Mouse (Mus musculus): Measurements from ENCODE around the gene Snca. TPM values are rescaled to one million over a fixed set of nuclear protein-coding genes. Genes with fewer than 3 reads are reported as not detected.
A peak's percentile ranks its signal among the peaks of the same experiment; 100 is the strongest.

Gene Snca
- 3.5 and 6.9 TPM in 2 replicates for polyA plus RNA-seq (2012; rRNA removed)

- DNase-seq, result no peak
- 2% methylated on average over 14 of the region's 14 CpGs for WGBS
- no peak for TF ChIP-seq CTCF (IDR thresholded peaks at IDR 0.05; ENCODE audit: insufficient read depth, low read length)
- TF ChIP-seq POLR2A (IDR thresholded peaks at IDR 0.05; ENCODE audit: borderline replicate concordance, extremely low read depth, low read depth, low read length), result no peak
- Histone ChIP-seq H3K4me3 (replicated peaks; ENCODE audit: extremely low read depth, low read depth, low read length) (peak within 1 kb of the TSS; percentile 43), H3K4me1 (ENCODE audit: control insufficient read depth, insufficient read depth, low read length) (no peaks in the 10 kb centered on the region)
These were observed at the start of gene Snca for GRCm38 (mm10) chr6:60829282-60829891. Gene Snca, minus strand, starts transcription at chr6:60829855.

GRCm38 (mm10) chr6:60870126-60870525 is 40.5 kb upstream of the Snca start:
- DNase-seq, result no peak
- Histone ChIP-seq H3K4me1 (ENCODE audit: control insufficient read depth, insufficient read depth, low read length) (no peaks in the 10 kb centered on the region), H3K4me3 (replicated peaks; ENCODE audit: extremely low read depth, low read depth, low read length) (no peak overlapping the region)
- WGBS, result 64% methylated on average over 1 of the region's 1 CpGs
- TF ChIP-seq CTCF (IDR thresholded peaks at IDR 0.05; ENCODE audit: insufficient read depth, low read length), result no peak
- TF ChIP-seq POLR2A (IDR thresholded peaks at IDR 0.05; ENCODE audit: borderline replicate concordance, extremely low read depth, low read depth, low read length), result no peak

GRCm38 (mm10) chr6:60856599-60856998 is 26.9 kb upstream of the Snca start:
- H3K4me3 ChIP-seq (replicated peaks; ENCODE audit: extremely low read depth, low read depth, low read length), result no peak overlapping the region
- no peak for DNase-seq
- 70% methylated on average over 2 of the region's 2 CpGs for WGBS
- no peaks in the 10 kb centered on the region for H3K4me1 ChIP-seq (ENCODE audit: control insufficient read depth, insufficient read depth, low read length)
- TF ChIP-seq POLR2A (IDR thresholded peaks at IDR 0.05; ENCODE audit: borderline replicate concordance, extremely low read depth, low read depth, low read length) (no peak), CTCF (IDR thresholded peaks at IDR 0.05; ENCODE audit: insufficient read depth, low read length) (no peak)

GRCm38 (mm10) chr6:60851690-60852089 is 22.0 kb upstream of the Snca start:
- no peaks in the 10 kb centered on the region for H3K4me1 ChIP-seq (ENCODE audit: control insufficient read depth, insufficient read depth, low read length)
- TF ChIP-seq CTCF (IDR thresholded peaks at IDR 0.05; ENCODE audit: insufficient read depth, low read length) (no peak), POLR2A (IDR thresholded peaks at IDR 0.05; ENCODE audit: borderline replicate concordance, extremely low read depth, low read depth, low read length) (no peak)
- WGBS, result 76% methylated on average over 2 of the region's 2 CpGs
- no peak overlapping the region for H3K4me3 ChIP-seq (replicated peaks; ENCODE audit: extremely low read depth, low read depth, low read length)
- DNase-seq, result no peak

GRCm38 (mm10) chr6:60828429-60829264 is 1.0 kb downstream of the Snca start:
- Histone ChIP-seq H3K4me1 (ENCODE audit: control insufficient read depth, insufficient read depth, low read length) (no peaks in the 10 kb centered on the region), H3K4me3 (replicated peaks; ENCODE audit: extremely low read depth, low read depth, low read length) (peak overlapping the region; percentile 43)
- no peak for DNase-seq
- WGBS, result 1% methylated on average over 35 of the region's 35 CpGs
- TF ChIP-seq POLR2A (IDR thresholded peaks at IDR 0.05; ENCODE audit: borderline replicate concordance, extremely low read depth, low read depth, low read length) (no peak), CTCF (IDR thresholded peaks at IDR 0.05; ENCODE audit: insufficient read depth, low read length) (no peak)

GRCm38 (mm10) chr6:60828047-60828428 is 1.6 kb downstream of the Snca start:
- no peak for TF ChIP-seq POLR2A (IDR thresholded peaks at IDR 0.05; ENCODE audit: borderline replicate concordance, extremely low read depth, low read depth, low read length)
- no peak for TF ChIP-seq CTCF (IDR thresholded peaks at IDR 0.05; ENCODE audit: insufficient read depth, low read length)
- no peak for DNase-seq
- WGBS, result 42% methylated on average over 1 of the region's 1 CpGs
- no peaks in the 10 kb centered on the region for H3K4me1 ChIP-seq (ENCODE audit: control insufficient read depth, insufficient read depth, low read length)
- no peak overlapping the region for H3K4me3 ChIP-seq (replicated peaks; ENCODE audit: extremely low read depth, low read depth, low read length)

GRCm38 (mm10) chr6:60827290-60827689 is 2.4 kb downstream of the Snca start:
- no peak for TF ChIP-seq POLR2A (IDR thresholded peaks at IDR 0.05; ENCODE audit: borderline replicate concordance, extremely low read depth, low read depth, low read length)
- TF ChIP-seq CTCF (IDR thresholded peaks at IDR 0.05; ENCODE audit: insufficient read depth, low read length), result no peak
- H3K4me3 ChIP-seq (replicated peaks; ENCODE audit: extremely low read depth, low read depth, low read length), result no peak overlapping the region
- H3K4me1 ChIP-seq (ENCODE audit: control insufficient read depth, insufficient read depth, low read length), result no peaks in the 10 kb centered on the region
- no peak for DNase-seq
- 56% methylated on average over 1 of the region's 1 CpGs for WGBS

GRCm38 (mm10) chr6:60819272-60819671 is 10.4 kb downstream of the Snca start:
- WGBS, result 76% methylated on average over 1 of the region's 1 CpGs
- TF ChIP-seq CTCF (IDR thresholded peaks at IDR 0.05; ENCODE audit: insufficient read depth, low read length) (no peak), POLR2A (IDR thresholded peaks at IDR 0.05; ENCODE audit: borderline replicate concordance, extremely low read depth, low read depth, low read length) (no peak)
- H3K4me3 ChIP-seq (replicated peaks; ENCODE audit: extremely low read depth, low read depth, low read length), result no peak overlapping the region
- no peaks in the 10 kb centered on the region for H3K4me1 ChIP-seq (ENCODE audit: control insufficient read depth, insufficient read depth, low read length)
- no peak for DNase-seq

- Histone ChIP-seq H3K4me3 (replicated peaks; ENCODE audit: extremely low read depth, low read depth, low read length) (no peak overlapping the region), H3K4me1 (ENCODE audit: control insufficient read depth, insufficient read depth, low read length) (no peaks in the 10 kb centered on the region)
- DNase-seq, result no peak
- no peak for TF ChIP-seq CTCF (IDR thresholded peaks at IDR 0.05; ENCODE audit: insufficient read depth, low read length)
- no peak for TF ChIP-seq POLR2A (IDR thresholded peaks at IDR 0.05; ENCODE audit: borderline replicate concordance, extremely low read depth, low read depth, low read length)
- 40% methylated on average over 3 of the region's 3 CpGs for WGBS
These were observed 16.1 kb downstream of the Snca start for GRCm38 (mm10) chr6:60813516-60813915.

GRCm38 (mm10) chr6:60798266-60798665 is 31.4 kb downstream of the Snca start:
- H3K4me3 ChIP-seq (replicated peaks; ENCODE audit: extremely low read depth, low read depth, low read length), result no peak overlapping the region
- TF ChIP-seq CTCF (IDR thresholded peaks at IDR 0.05; ENCODE audit: insufficient read depth, low read length) (no peak), POLR2A (IDR thresholded peaks at IDR 0.05; ENCODE audit: borderline replicate concordance, extremely low read depth, low read depth, low read length) (no peak)
- WGBS, result 94% methylated on average over 1 of the region's 1 CpGs
- H3K4me1 ChIP-seq (ENCODE audit: control insufficient read depth, insufficient read depth, low read length), result no peaks in the 10 kb centered on the region
- no peak for DNase-seq
